Mouse (Mus musculus): ENCODE results near the gene 4921536K21Rik. TPM values are rescaled to one million over a fixed set of nuclear protein-coding genes. Genes with fewer than 3 reads are reported as not detected.

4921536K21Rik gene
- polyA plus RNA-seq, 1 experiment from 2014 or later = not detected

DNA sequence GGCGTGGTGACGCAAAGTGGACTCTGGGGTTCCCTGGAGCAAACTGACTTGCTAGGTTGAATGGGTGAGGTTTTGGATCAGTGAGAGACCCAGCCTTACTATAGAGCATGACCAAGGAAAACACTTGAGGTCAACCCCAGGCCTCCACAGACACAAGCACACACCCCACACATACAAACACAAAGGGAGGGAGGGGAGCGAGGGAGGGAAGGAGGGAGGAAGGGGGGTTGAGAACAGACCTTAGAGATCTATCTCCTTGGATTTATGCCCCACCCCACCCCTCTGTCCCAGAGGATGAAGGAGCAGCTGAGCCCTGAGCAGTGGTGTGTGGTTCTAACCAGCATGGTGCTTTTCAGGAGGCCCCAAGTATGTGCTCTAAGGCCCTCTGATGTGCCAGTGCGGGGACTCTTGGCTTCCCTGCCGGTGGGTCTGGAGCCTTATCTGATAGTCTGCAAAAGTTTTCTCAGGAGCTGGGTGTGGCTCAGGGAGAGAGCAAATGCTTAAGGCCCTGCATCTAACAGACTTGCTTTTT, 44.1 kb downstream of the 4921536K21Rik start:
- no peak overlapping the region for H3K4me3 ChIP-seq
- H3K36me3 ChIP-seq = no peaks in the 10 kb centered on the region
- H3K27me3 ChIP-seq (replicated peaks) = no peaks in the 10 kb centered on the region; the same call in 1 of the 2 replicates
- WGBS (ENCODE audit: insufficient replicate concordance) = 48% methylated on average over 5 of the region's 5 CpGs
- H3K27ac ChIP-seq = no peak overlapping the region
- no peak overlapping the region for H3K4me2 ChIP-seq
- no peaks in the 10 kb centered on the region; the same call in 1 of the 2 replicates for H3K9me3 ChIP-seq (replicated peaks)
- H3K4me1 ChIP-seq = no peaks in the 10 kb centered on the region
- H3K9ac ChIP-seq = no peak overlapping the region
- no peak for ATAC-seq

DNA sequence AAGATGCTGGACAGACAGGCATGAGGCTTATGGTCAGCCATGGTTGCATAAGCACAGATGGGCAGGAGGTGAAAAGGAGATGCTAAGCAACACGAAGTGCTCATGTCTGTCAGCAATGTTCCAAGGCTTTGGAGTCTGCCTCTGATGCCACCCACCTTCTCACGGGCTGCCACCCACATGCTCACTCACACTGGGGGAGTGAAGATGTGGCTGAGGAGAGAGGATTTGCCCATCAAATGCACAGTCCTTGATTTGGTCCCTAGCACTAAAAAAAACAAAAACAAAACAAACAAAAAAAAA, 44.6 kb downstream of the 4921536K21Rik start:
- Histone ChIP-seq H3K27me3 (replicated peaks) (no peaks in the 10 kb centered on the region; the same call in 1 of the 2 replicates), H3K9ac (no peak overlapping the region), H3K9me3 (replicated peaks) (no peaks in the 10 kb centered on the region; the same call in 1 of the 2 replicates), H3K4me3 (no peak overlapping the region), H3K36me3 (no peaks in the 10 kb centered on the region), H3K27ac (no peak overlapping the region), H3K4me1 (no peaks in the 10 kb centered on the region), H3K4me2 (no peak overlapping the region)
- no peak for ATAC-seq
- WGBS (ENCODE audit: insufficient replicate concordance) = 67% methylated on average over 2 of the region's 2 CpGs

DNA sequence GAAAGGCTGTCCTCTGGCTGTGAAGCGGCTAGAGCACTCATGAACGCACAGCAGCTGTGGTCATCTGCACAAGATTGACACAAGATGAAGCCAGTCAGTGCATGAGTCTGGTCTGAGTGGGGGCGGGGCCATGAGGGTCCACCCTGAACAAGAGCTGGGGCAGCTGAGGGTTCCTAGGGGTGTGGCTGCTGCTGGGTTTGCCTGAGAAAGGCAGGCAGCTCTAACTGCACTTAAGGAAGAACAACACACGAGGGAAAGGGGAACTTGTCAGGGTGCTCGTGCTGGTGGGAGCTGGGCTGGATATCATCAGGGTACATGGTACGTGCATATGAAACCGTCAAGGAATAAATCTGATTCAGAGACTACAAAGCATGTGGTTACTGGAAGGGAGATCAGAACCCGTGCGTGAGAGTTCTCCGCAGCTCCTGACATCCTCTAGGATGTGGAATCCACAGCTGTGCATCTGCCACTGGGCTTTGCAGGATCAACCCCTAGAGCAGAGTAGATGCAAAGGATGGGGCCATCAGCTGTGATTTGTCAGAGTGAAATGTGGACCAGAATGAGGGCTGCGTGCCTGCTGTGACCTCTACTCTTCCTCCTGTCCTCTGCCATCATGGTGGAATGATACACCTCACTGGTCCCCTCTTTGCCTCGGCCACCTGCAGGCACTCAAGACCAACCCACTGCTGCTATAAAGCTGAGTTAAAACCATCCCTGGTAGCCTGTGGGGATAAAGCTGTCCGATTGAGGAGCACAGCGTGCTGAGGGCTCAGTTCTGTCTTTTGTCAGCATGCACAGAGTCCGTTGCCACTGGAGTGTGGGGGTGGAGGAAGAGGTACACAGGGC, 45.2 kb downstream of the 4921536K21Rik start:
- no peak overlapping the region for H3K9ac ChIP-seq
- no peaks in the 10 kb centered on the region for H3K9me3 ChIP-seq (replicated peaks)
- H3K36me3 ChIP-seq = no peaks in the 10 kb centered on the region
- no peaks in the 10 kb centered on the region for H3K4me1 ChIP-seq
- 56% methylated on average over 15 of the region's 15 CpGs for WGBS (ENCODE audit: insufficient replicate concordance)
- H3K27me3 ChIP-seq (replicated peaks) = no peaks in the 10 kb centered on the region; the same call in 1 of the 2 replicates
- ATAC-seq = no peak
- H3K4me2 ChIP-seq = no peak overlapping the region
- H3K4me3 ChIP-seq = no peak overlapping the region
- no peak overlapping the region for H3K27ac ChIP-seq

DNA sequence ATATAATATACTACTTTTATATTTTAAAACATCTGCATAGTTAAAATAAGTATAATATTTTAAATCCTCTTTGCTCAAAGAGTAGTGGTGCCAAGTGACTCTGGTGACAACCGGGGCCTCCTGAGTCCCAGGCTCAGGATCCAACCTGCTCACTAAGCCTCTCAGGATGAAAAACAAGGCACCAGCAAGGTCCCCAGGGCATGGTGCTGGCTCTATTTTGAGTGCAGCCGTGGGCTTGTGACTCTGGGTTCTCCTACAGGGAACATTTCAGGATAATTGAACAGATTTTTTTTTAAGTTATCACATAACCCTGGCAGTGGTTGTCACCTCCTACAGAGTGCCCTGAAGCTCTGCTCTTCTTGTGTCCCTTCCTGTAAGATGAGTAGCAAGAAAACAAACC, 48.5 kb downstream of the 4921536K21Rik start:
- Histone ChIP-seq H3K4me2 (no peak overlapping the region), H3K27ac (no peak overlapping the region), H3K9ac (no peak overlapping the region), H3K9me3 (replicated peaks) (no peaks in the 10 kb centered on the region), H3K4me1 (0 out of 2 replicates have a peak, but pooled peaks cover 3% of the 10 kb centered on the region), H3K36me3 (no peaks in the 10 kb centered on the region), H3K4me3 (no peak overlapping the region), H3K27me3 (replicated peaks) (no peaks in the 10 kb centered on the region; the same call in 1 of the 2 replicates)
- WGBS (ENCODE audit: insufficient replicate concordance) = 68% methylated on average over 2 of the region's 2 CpGs
- no peak for ATAC-seq

DNA sequence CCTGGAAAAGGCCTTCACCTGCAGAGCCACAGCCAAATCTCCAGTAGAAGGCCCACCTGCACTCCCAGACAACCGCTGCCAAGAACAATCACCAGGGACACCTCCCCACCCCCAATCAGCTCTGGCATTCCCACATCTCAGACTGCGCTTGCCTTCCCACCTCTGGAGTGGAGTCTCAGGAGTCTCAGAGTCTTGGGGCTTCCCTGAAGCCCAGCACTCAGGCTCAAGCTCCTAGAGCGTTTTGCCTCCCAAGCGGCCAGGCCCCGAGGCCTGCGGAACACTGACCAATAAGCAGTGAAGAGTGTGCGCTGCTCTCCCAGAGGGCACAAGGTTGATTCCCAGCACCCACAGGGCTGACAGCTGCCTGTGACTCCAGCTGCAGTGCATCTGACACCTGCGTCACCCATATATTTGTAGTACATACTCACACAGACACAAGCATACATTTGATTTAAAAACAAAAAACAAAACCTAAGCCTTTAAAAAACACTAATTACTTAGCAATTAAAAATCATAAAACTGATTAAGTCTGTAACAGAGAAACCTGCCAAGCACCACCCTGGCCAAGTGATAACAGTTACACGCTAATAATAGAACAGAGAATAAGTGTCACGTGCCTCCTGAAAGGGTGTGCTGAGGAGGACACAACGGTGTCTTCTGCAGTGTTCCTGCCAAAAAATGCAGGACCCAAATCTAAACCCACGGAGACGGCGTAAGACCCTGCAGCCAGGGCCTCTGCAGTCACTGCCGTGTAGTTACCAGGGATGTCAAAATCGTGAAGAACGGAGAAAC, 50.8 kb downstream of the 4921536K21Rik start:
- H3K9me3 ChIP-seq (replicated peaks) = no peaks in the 10 kb centered on the region
- H3K4me2 ChIP-seq = no peak overlapping the region
- no peak overlapping the region for H3K9ac ChIP-seq
- H3K27ac ChIP-seq = no peak overlapping the region
- H3K27me3 ChIP-seq (replicated peaks) = no peaks in the 10 kb centered on the region; the same call in 1 of the 2 replicates
- 0 out of 2 replicates have a peak, but pooled peaks cover 3% of the 10 kb centered on the region for H3K4me1 ChIP-seq
- no peak overlapping the region for H3K4me3 ChIP-seq
- no peaks in the 10 kb centered on the region for H3K36me3 ChIP-seq
- no peak for ATAC-seq
- 72% methylated on average over 17 of the region's 17 CpGs for WGBS (ENCODE audit: insufficient replicate concordance)

Other genes starting within 250 kb of the 4921536K21Rik start
- 15.2 TPM in 2 replicates for gene Morc2a, start 245.9 kb downstream of the 4921536K21Rik start, polyA plus RNA-seq (2016; fragmentation: Nextera tagmentation; extraction: Ambion mirVana)
- 0.15 and 0.20 TPM in 2 replicates for gene Osbp2, start 31.2 kb downstream of the 4921536K21Rik start, polyA plus RNA-seq (2016; fragmentation: Nextera tagmentation; extraction: Ambion mirVana)
- gene Dusp18, start 142 bp upstream of the 4921536K21Rik start, polyA plus RNA-seq (2016; fragmentation: Nextera tagmentation; extraction: Ambion mirVana) = 0.80 and 0.95 TPM in 2 replicates
- 0.86 and 1.2 TPM in 2 replicates for gene Slc35e4, start 19.6 kb upstream of the 4921536K21Rik start, polyA plus RNA-seq (2016; fragmentation: Nextera tagmentation; extraction: Ambion mirVana)
- gene Tcn2, start 37.1 kb upstream of the 4921536K21Rik start, polyA plus RNA-seq (2016; fragmentation: Nextera tagmentation; extraction: Ambion mirVana) = 14.0 and 14.5 TPM in 2 replicates
- 72.0 and 74.0 TPM in 2 replicates for gene Pes1, start 68.9 kb upstream of the 4921536K21Rik start, polyA plus RNA-seq (2016; fragmentation: Nextera tagmentation; extraction: Ambion mirVana)
- gene 4930556J24Rik, start 81.7 kb upstream of the 4921536K21Rik start, polyA plus RNA-seq (2016; fragmentation: Nextera tagmentation; extraction: Ambion mirVana) = 0.11 and 0.13 TPM in 2 replicates
- 0.72 and 0.85 TPM in 2 replicates for gene Gal3st1, start 88.5 kb upstream of the 4921536K21Rik start, polyA plus RNA-seq (2016; fragmentation: Nextera tagmentation; extraction: Ambion mirVana)
- 0.62 and 0.71 TPM in 2 replicates for gene Sec14l4, start 136.4 kb upstream of the 4921536K21Rik start, polyA plus RNA-seq (2016; fragmentation: Nextera tagmentation; extraction: Ambion mirVana)
- not detected in 2 replicates for gene Sec14l3, start 169.7 kb upstream of the 4921536K21Rik start, polyA plus RNA-seq (2016; fragmentation: Nextera tagmentation; extraction: Ambion mirVana)
- 32.2 and 35.9 TPM in 2 replicates for gene Mtfp1, start 200.3 kb upstream of the 4921536K21Rik start, polyA plus RNA-seq (2016; fragmentation: Nextera tagmentation; extraction: Ambion mirVana)
- gene Sec14l2, start 228.3 kb upstream of the 4921536K21Rik start, polyA plus RNA-seq (2016; fragmentation: Nextera tagmentation; extraction: Ambion mirVana) = 5.4 and 5.9 TPM in 2 replicates
- gene Rnf215, start 240.1 kb upstream of the 4921536K21Rik start, polyA plus RNA-seq (2016; fragmentation: Nextera tagmentation; extraction: Ambion mirVana) = 9.7 and 10.6 TPM in 2 replicates